Mouse (Mus musculus) lung, embryonic 14.5 days (tissue): ENCODE data around the gene Gls. TPM values are rescaled to one million over a fixed set of nuclear protein-coding genes. Genes with fewer than 3 reads are reported as not detected.

Source experiments
- ATAC-seq: fragments of 200-750 bp; cut with Nextera tagmentation; 2 replicates; pipeline ENCODE4 v1.8.0; 2017; ENCODE audit warnings: mild to moderate bottlenecking, moderate TSS enrichment, moderate library complexity; ENCODE audit not compliant: insufficient read depth
- DNase-seq: peaks from one replicate; pipeline ENCODE4 v3.0.0-alpha.2; 2015
- H3K27ac ChIP-seq: fragments of 300-500 bp; sonication (generic); 2 replicates; pipeline ENCODE4 v1.5.1; 2014; ENCODE audit warnings: low read depth, mild to moderate bottlenecking, moderate library complexity
- H3K27me3 ChIP-seq: fragments of 300-500 bp; sonication (generic); 2 replicates; pipeline ENCODE4 v1.6.1; 2014; ENCODE audit warnings: low read length, control low read depth; ENCODE audit not compliant: insufficient read depth
- H3K36me3 ChIP-seq: fragments of 300-500 bp; sonication (generic); 2 replicates; pipeline ENCODE4 v1.6.1; 2014; ENCODE audit warnings: control low read depth; ENCODE audit not compliant: insufficient read depth
- H3K4me1 ChIP-seq: fragments of 300-500 bp; sonication (generic); 2 replicates; pipeline ENCODE4 v1.6.1; 2014; ENCODE audit warnings: antibody characterized with exemption, control low read depth; ENCODE audit not compliant: insufficient read depth
- H3K4me2 ChIP-seq: fragments of 300-500 bp; sonication (generic); 2 replicates; pipeline ENCODE4 v1.6.1; 2014; ENCODE audit warnings: mild to moderate bottlenecking
- H3K4me3 ChIP-seq: fragments of 300-500 bp; sonication (generic); 2 replicates; pipeline ENCODE4 v1.5.1; 2014; ENCODE audit warnings: low read depth, low read length
- H3K9ac ChIP-seq: fragments of 300-500 bp; sonication (generic); 2 replicates; pipeline ENCODE4 v1.6.1; 2014
- H3K9me3 ChIP-seq: fragments of 300-500 bp; sonication (generic); 2 replicates; pipeline ENCODE4 v1.6.1; 2016; ENCODE audit warnings: low read depth, low read length, control low read depth
- CTCF ChIP-seq: IDR thresholded peaks from 2 replicates; pipeline ENCODE4 v1.5.1; 2016; ENCODE audit warnings: antibody characterized with exemption, low read depth
- WGBS: fragments of 180-500 bp; shearing (Covaris S2); extraction: QIAGEN DNeasy Blood & Tissue Kit; methylation state at CpG from one replicate; pipeline ENCODE4 v1.1.7; 2014; 5-methylcytosine and 5-hydroxymethylcytosine counted together
- polyA plus RNA-seq: library from polyadenylated mRNA; unstranded; fragments of >200 nt; fragmentation: Nextera tagmentation; extraction: Ambion mirVana; gene quantifications from 2 replicates; pipeline ENCODE4 v1.2.1, GENCODE M21; 2014

The Gls gene
- polyA plus RNA-seq, 1 experiment from 2014 or later: 34.4 TPM

GRCm38 (mm10) chr1:52142117-52142516 lies 90.9 kb downstream of the Gls start:
- no peaks in the 10 kb centered on the region for H3K4me1 ChIP-seq
- H3K9me3 ChIP-seq: no peaks in the 10 kb centered on the region
- DNase-seq: no peak
- no peak overlapping the region for H3K9ac ChIP-seq
- TF ChIP-seq CTCF: no peak
- ATAC-seq: no peak
- H3K36me3 ChIP-seq: peaks cover 13% of the 10 kb centered on the region
- H3K4me3 ChIP-seq: no peak overlapping the region
- 67% methylated on average over 4 of the region's 4 CpGs for WGBS
- no peak overlapping the region for H3K27ac ChIP-seq
- H3K27me3 ChIP-seq: no peaks in the 10 kb centered on the region
- no peak overlapping the region for H3K4me2 ChIP-seq

- Histone ChIP-seq H3K27ac (no peak overlapping the region), H3K9ac (no peak overlapping the region), H3K4me2 (no peak overlapping the region), H3K9me3 (no peaks in the 10 kb centered on the region), H3K4me3 (no peak overlapping the region), H3K27me3 (no peaks in the 10 kb centered on the region), H3K36me3 (peaks cover 16% of the 10 kb centered on the region), H3K4me1 (no peaks in the 10 kb centered on the region)
- DNase-seq: no peak
- no peak for ATAC-seq
- 42% methylated on average over 3 of the region's 3 CpGs for WGBS
- TF ChIP-seq CTCF: no peak
Measured at GRCm38 (mm10) chr1:52141482-52141881, 91.5 kb downstream of the Gls start.

- Histone ChIP-seq H3K4me1 (no peaks in the 10 kb centered on the region), H3K27ac (no peak overlapping the region), H3K36me3 (peaks cover 16% of the 10 kb centered on the region), H3K4me2 (no peak overlapping the region), H3K4me3 (no peak overlapping the region), H3K9ac (no peak overlapping the region), H3K9me3 (no peaks in the 10 kb centered on the region), H3K27me3 (no peaks in the 10 kb centered on the region)
- no peak for ATAC-seq
- no peak for TF ChIP-seq CTCF
- no peak for DNase-seq
- WGBS: 79% methylated on average over 9 of the region's 9 CpGs
Measured at GRCm38 (mm10) chr1:52140534-52140933, 92.5 kb downstream of the Gls start.

- no peak for TF ChIP-seq CTCF
- H3K9me3 ChIP-seq: no peaks in the 10 kb centered on the region
- H3K27me3 ChIP-seq: no peaks in the 10 kb centered on the region
- H3K4me3 ChIP-seq: no peak overlapping the region
- no peak overlapping the region for H3K27ac ChIP-seq
- no peak overlapping the region for H3K9ac ChIP-seq
- peaks cover 13% of the 10 kb centered on the region for H3K36me3 ChIP-seq
- DNase-seq (no peak), ATAC-seq (no peak)
- H3K4me2 ChIP-seq: no peak overlapping the region
- 70% methylated on average over 16 of the region's 16 CpGs for WGBS
- no peaks in the 10 kb centered on the region for H3K4me1 ChIP-seq
Measured at GRCm38 (mm10) chr1:52137292-52137691, 95.7 kb downstream of the Gls start.

- no peak overlapping the region for H3K9ac ChIP-seq
- H3K9me3 ChIP-seq: no peaks in the 10 kb centered on the region
- peaks cover 3% of the 10 kb centered on the region; the same call in 1 of the 2 replicates for H3K36me3 ChIP-seq
- no peaks in the 10 kb centered on the region for H3K27me3 ChIP-seq
- TF ChIP-seq CTCF: no peak
- 83% methylated on average over 8 of the region's 8 CpGs for WGBS
- H3K4me1 ChIP-seq: no peaks in the 10 kb centered on the region
- no peak overlapping the region for H3K27ac ChIP-seq
- H3K4me2 ChIP-seq: no peak overlapping the region
- no peak overlapping the region for H3K4me3 ChIP-seq
- DNase-seq (no peak), ATAC-seq (no peak)
Measured at GRCm38 (mm10) chr1:52133254-52133653, 99.8 kb downstream of the Gls start.

- DNase-seq (no peak), ATAC-seq (no peak)
- no peaks in the 10 kb centered on the region for H3K27me3 ChIP-seq
- no peaks in the 10 kb centered on the region for H3K9me3 ChIP-seq
- 74% methylated on average over 11 of the region's 11 CpGs for WGBS
- H3K4me3 ChIP-seq: no peak overlapping the region
- H3K4me1 ChIP-seq: no peaks in the 10 kb centered on the region
- H3K36me3 ChIP-seq: peaks cover under 1% of the 10 kb centered on the region; the same call in 1 of the 2 replicates
- no peak overlapping the region for H3K4me2 ChIP-seq
- no peak overlapping the region for H3K27ac ChIP-seq
- no peak overlapping the region for H3K9ac ChIP-seq
- peak; percentile 28; the same call in 1 of the 2 replicates for TF ChIP-seq CTCF
Measured at GRCm38 (mm10) chr1:52131787-52132377, 101.2 kb downstream of the Gls start.

GRCm38 (mm10) chr1:52129794-52130193 lies 103.2 kb downstream of the Gls start:
- H3K9ac ChIP-seq: no peak overlapping the region
- DNase-seq (no peak), ATAC-seq (no peak)
- 51% methylated on average over 6 of the region's 6 CpGs for WGBS
- TF ChIP-seq CTCF: no peak
- no peak overlapping the region for H3K4me3 ChIP-seq
- no peaks in the 10 kb centered on the region for H3K9me3 ChIP-seq
- H3K27ac ChIP-seq: no peak overlapping the region
- no peak overlapping the region for H3K4me2 ChIP-seq
- H3K27me3 ChIP-seq: no peaks in the 10 kb centered on the region
- no peaks in the 10 kb centered on the region for H3K4me1 ChIP-seq
- H3K36me3 ChIP-seq: peaks cover 6% of the 10 kb centered on the region; the same call in 1 of the 2 replicates
